Mouse (Mus musculus): Measurements from ENCODE around the gene Shkbp1. TPM values are rescaled to one million over a fixed set of nuclear protein-coding genes. Genes with fewer than 3 reads are reported as not detected.

The Shkbp1 gene
- polyA plus RNA-seq, 1 experiment from 2014 or later, result 39.8 TPM

DNA sequence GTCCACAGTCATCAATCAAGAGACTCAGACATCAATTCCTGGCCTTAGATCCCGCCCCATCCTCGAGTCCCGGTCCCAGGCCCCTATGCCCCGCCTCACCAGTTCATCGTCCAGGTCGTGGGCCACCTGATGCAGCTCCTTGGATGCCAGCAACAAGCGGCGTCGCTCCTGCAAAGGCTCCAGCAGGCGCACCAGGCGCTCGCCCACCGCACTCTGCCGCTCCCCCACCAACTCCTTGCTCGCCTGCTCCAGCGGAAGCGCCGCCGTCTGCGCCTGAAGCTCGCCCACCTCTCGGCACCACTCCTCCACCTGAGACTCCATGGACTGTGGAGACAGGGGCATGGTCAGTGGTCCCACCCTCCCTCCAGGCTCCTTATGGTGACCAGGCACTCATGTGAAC, 19.5 kb upstream of the Shkbp1 start:
- H3K4me3 ChIP-seq (ENCODE audit: low read depth, low read length), result no peak overlapping the region
- peaks cover 84% of the 10 kb centered on the region for H3K27me3 ChIP-seq (replicated peaks; ENCODE audit: control insufficient read depth, insufficient read depth, low read length)
- ATAC-seq (replicated peaks; ENCODE audit: low FRiP score, low TSS enrichment, low read depth), result no peak
- no peak overlapping the region for H3K27ac ChIP-seq (ENCODE audit: low read depth)
- H3K9me3 ChIP-seq (ENCODE audit: control insufficient read depth, low read length), result no peaks in the 10 kb centered on the region
- no peak overlapping the region for H3K4me2 ChIP-seq (ENCODE audit: low read length)
- no peaks in the 10 kb centered on the region for H3K36me3 ChIP-seq (ENCODE audit: control insufficient read depth, insufficient read depth, low read length)
- 1% methylated on average over 22 of the region's 22 CpGs for WGBS
- no peak for DNase-seq (ENCODE audit: low spot score)
- H3K4me1 ChIP-seq (replicated peaks; ENCODE audit: control insufficient read depth, insufficient read depth, low read length), result no peaks in the 10 kb centered on the region
- no peak overlapping the region for H3K9ac ChIP-seq (ENCODE audit: low read length)

DNA sequence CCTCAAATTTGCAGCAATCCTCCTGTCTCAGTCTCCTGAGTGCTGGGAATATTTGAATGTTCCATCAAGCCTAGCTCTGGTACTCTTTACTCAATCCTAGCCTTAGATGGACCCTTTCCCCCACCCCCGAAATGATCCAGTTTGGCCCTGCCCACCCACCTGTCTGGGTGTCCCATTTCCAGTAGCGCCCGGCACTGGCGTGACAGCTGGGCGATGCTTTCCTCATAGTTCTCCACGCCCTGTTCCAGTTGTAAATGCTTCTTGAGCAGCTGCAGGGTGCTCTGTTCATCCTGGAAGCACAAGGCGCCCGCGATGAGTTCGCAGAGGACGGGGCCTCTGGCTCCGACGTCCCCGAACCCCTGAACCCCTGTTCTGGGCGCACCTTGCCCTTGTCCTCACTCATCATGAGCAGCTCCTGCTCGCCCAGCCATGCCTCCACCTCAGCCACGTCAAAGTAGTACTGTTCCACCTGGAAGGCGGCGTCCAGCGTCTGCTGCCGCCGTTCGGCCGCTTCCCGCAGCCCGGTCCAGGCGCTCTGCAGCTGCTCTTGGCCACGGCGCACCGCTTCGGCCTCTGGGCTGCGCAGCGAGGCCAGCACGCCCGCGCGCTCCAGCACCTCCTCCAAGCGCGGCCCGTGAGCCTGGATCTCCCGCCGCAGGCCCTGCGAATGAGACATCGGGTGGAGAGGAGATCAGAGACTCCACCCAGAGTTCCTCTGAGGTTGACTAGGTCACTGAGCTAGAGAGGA, 16.1 kb upstream of the Shkbp1 start:
- WGBS, result 5% methylated on average over 44 of the region's 44 CpGs
- H3K27me3 ChIP-seq (replicated peaks; ENCODE audit: control insufficient read depth, insufficient read depth, low read length), result peaks cover 97% of the 10 kb centered on the region
- H3K4me1 ChIP-seq (replicated peaks; ENCODE audit: control insufficient read depth, insufficient read depth, low read length), result no peaks in the 10 kb centered on the region; the same call in 1 of the 2 replicates
- H3K4me3 ChIP-seq (ENCODE audit: low read depth, low read length), result peak overlapping the region; percentile 1; the same call in 1 of the 2 replicates
- no peak overlapping the region for H3K27ac ChIP-seq (ENCODE audit: low read depth)
- no peak for DNase-seq (ENCODE audit: low spot score)
- no peak overlapping the region for H3K9ac ChIP-seq (ENCODE audit: low read length)
- no peaks in the 10 kb centered on the region for H3K36me3 ChIP-seq (ENCODE audit: control insufficient read depth, insufficient read depth, low read length)
- peak overlapping the region; percentile 30 for H3K4me2 ChIP-seq (ENCODE audit: low read length)
- no peak for ATAC-seq (replicated peaks; ENCODE audit: low FRiP score, low TSS enrichment, low read depth)
- no peaks in the 10 kb centered on the region for H3K9me3 ChIP-seq (ENCODE audit: control insufficient read depth, low read length)

GRCm38 (mm10) chr7:27369111-27369510, 13.3 kb upstream of the Shkbp1 start:
- no peak for DNase-seq (ENCODE audit: low spot score)
- H3K9me3 ChIP-seq (ENCODE audit: control insufficient read depth, low read length), result no peaks in the 10 kb centered on the region

GRCm38 (mm10) chr7:27367976-27368375, 12.2 kb upstream of the Shkbp1 start:
- peak overlapping the region; percentile 33 for H3K4me2 ChIP-seq (ENCODE audit: low read length)
- DNase-seq (ENCODE audit: low spot score), result no peak
- 0 out of 2 replicates have a peak overlapping the region, but pooled peaks have one; percentile 8 for H3K4me3 ChIP-seq (ENCODE audit: low read depth, low read length)
- no peak overlapping the region for H3K27ac ChIP-seq (ENCODE audit: low read depth)
- no peaks in the 10 kb centered on the region for H3K36me3 ChIP-seq (ENCODE audit: control insufficient read depth, insufficient read depth, low read length)
- peaks cover 100% of the 10 kb centered on the region for H3K27me3 ChIP-seq (replicated peaks; ENCODE audit: control insufficient read depth, insufficient read depth, low read length)
- ATAC-seq (replicated peaks; ENCODE audit: low FRiP score, low TSS enrichment, low read depth), result peak; percentile 34; the same call in 1 of the 2 replicates
- no peak overlapping the region for H3K9ac ChIP-seq (ENCODE audit: low read length)
- WGBS, result 15% methylated on average over 11 of the region's 11 CpGs
- peaks cover 4% of the 10 kb centered on the region; the same call in 1 of the 2 replicates for H3K4me1 ChIP-seq (replicated peaks; ENCODE audit: control insufficient read depth, insufficient read depth, low read length)
- no peaks in the 10 kb centered on the region for H3K9me3 ChIP-seq (ENCODE audit: control insufficient read depth, low read length)

More at GRCm38 (mm10) chr7:27369111-27369510, 13.3 kb upstream of the Shkbp1 start:
- Histone ChIP-seq H3K27ac (ENCODE audit: low read depth) (no peak overlapping the region), H3K4me3 (ENCODE audit: low read depth, low read length) (no peak overlapping the region), H3K4me2 (ENCODE audit: low read length) (no peak overlapping the region), H3K27me3 (replicated peaks; ENCODE audit: control insufficient read depth, insufficient read depth, low read length) (peaks cover 100% of the 10 kb centered on the region), H3K4me1 (replicated peaks; ENCODE audit: control insufficient read depth, insufficient read depth, low read length) (peaks cover 4% of the 10 kb centered on the region; the same call in 1 of the 2 replicates), H3K9ac (ENCODE audit: low read length) (no peak overlapping the region), H3K36me3 (ENCODE audit: control insufficient read depth, insufficient read depth, low read length) (no peaks in the 10 kb centered on the region)
- ATAC-seq (replicated peaks; ENCODE audit: low FRiP score, low TSS enrichment, low read depth), result no peak
- whole genome bisulfite sequencing, result 84% methylated on average over 19 of the region's 19 CpGs

- Histone ChIP-seq H3K4me1 (replicated peaks; ENCODE audit: control insufficient read depth, insufficient read depth, low read length) (peaks cover 4% of the 10 kb centered on the region; the same call in 1 of the 2 replicates), H3K4me3 (ENCODE audit: low read depth, low read length) (no peak overlapping the region), H3K27ac (ENCODE audit: low read depth) (no peak overlapping the region), H3K27me3 (replicated peaks; ENCODE audit: control insufficient read depth, insufficient read depth, low read length) (peaks cover 82% of the 10 kb centered on the region), H3K36me3 (ENCODE audit: control insufficient read depth, insufficient read depth, low read length) (no peaks in the 10 kb centered on the region), H3K4me2 (ENCODE audit: low read length) (no peak overlapping the region), H3K9me3 (ENCODE audit: control insufficient read depth, low read length) (no peaks in the 10 kb centered on the region), H3K9ac (ENCODE audit: low read length) (no peak overlapping the region)
- 40% methylated on average over 21 of the region's 21 CpGs for WGBS
- no peak for DNase-seq (ENCODE audit: low spot score)
- no peak for ATAC-seq (replicated peaks; ENCODE audit: low FRiP score, low TSS enrichment, low read depth)
These were observed 10.4 kb upstream of the Shkbp1 start for GRCm38 (mm10) chr7:27366082-27366844.

- Histone ChIP-seq H3K9me3 (ENCODE audit: control insufficient read depth, low read length) (no peaks in the 10 kb centered on the region), H3K27ac (ENCODE audit: low read depth) (no peak overlapping the region), H3K4me2 (ENCODE audit: low read length) (no peak overlapping the region), H3K9ac (ENCODE audit: low read length) (no peak overlapping the region), H3K4me3 (ENCODE audit: low read depth, low read length) (peak overlapping the region; percentile 17), H3K27me3 (replicated peaks; ENCODE audit: control insufficient read depth, insufficient read depth, low read length) (peaks cover 64% of the 10 kb centered on the region), H3K4me1 (replicated peaks; ENCODE audit: control insufficient read depth, insufficient read depth, low read length) (peaks cover 4% of the 10 kb centered on the region; the same call in 1 of the 2 replicates), H3K36me3 (ENCODE audit: control insufficient read depth, insufficient read depth, low read length) (no peaks in the 10 kb centered on the region)
- DNase-seq (ENCODE audit: low spot score) (no peak), ATAC-seq (replicated peaks; ENCODE audit: low FRiP score, low TSS enrichment, low read depth) (no peak)
- 7% methylated on average over 29 of the region's 29 CpGs for WGBS
These were observed 8.6 kb upstream of the Shkbp1 start for GRCm38 (mm10) chr7:27364379-27364778.

DNA sequence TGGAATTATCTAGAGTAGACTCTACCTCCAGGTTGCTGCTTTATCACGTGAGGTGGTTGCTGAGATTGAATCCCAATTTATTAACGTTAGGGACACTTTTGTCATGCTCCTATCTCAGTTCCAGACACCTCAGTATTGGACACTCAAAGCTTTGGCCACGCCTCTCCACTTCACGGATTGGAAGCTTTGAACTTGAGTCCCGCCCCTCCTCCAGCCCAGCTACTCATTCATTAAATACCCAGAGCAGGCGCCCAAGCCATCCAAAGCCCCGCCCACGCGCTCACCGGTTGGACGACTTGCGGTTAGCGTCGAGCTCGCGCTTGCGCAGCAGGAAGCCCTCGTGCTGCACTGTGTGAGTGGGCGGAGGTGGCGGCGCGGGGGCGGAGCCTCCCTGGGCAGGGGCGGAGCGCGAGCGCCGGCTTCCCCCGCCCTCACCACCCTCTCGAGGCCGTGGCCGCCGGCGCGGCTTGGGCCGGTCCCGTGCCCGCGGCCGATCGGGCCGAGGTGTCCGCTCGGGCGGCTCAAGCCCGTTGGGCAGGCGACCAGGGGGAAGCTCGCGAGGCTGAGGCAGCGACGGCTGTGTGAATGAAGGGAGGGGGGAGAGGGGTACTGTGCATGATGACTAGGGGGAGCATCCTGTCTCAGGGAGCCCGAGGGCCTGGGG, 5.6 kb upstream of the Shkbp1 start:
- WGBS, result under 1% methylated on average over 52 of the region's 52 CpGs
- ATAC-seq (replicated peaks; ENCODE audit: low FRiP score, low TSS enrichment, low read depth) (peak; percentile 94), DNase-seq (ENCODE audit: low spot score) (peak; percentile 97)
- H3K9ac ChIP-seq (ENCODE audit: low read length), result peak overlapping the region; percentile 44
- H3K27ac ChIP-seq (ENCODE audit: low read depth), result no peak overlapping the region
- peak overlapping the region; percentile 45 for H3K4me3 ChIP-seq (ENCODE audit: low read depth, low read length)
- peak overlapping the region; percentile 76 for H3K4me2 ChIP-seq (ENCODE audit: low read length)
- no peaks in the 10 kb centered on the region for H3K9me3 ChIP-seq (ENCODE audit: control insufficient read depth, low read length)
- H3K4me1 ChIP-seq (replicated peaks; ENCODE audit: control insufficient read depth, insufficient read depth, low read length), result peaks cover 10% of the 10 kb centered on the region
- H3K36me3 ChIP-seq (ENCODE audit: control insufficient read depth, insufficient read depth, low read length), result no peaks in the 10 kb centered on the region
- peaks cover 34% of the 10 kb centered on the region for H3K27me3 ChIP-seq (replicated peaks; ENCODE audit: control insufficient read depth, insufficient read depth, low read length)

GRCm38 (mm10) chr7:27360749-27361148, 4.9 kb upstream of the Shkbp1 start:
- H3K27ac ChIP-seq (ENCODE audit: low read depth), result no peak overlapping the region
- WGBS, result 58% methylated on average over 6 of the region's 6 CpGs
- H3K4me2 ChIP-seq (ENCODE audit: low read length), result peak overlapping the region; percentile 76
- H3K9me3 ChIP-seq (ENCODE audit: control insufficient read depth, low read length), result no peaks in the 10 kb centered on the region
- ATAC-seq (replicated peaks; ENCODE audit: low FRiP score, low TSS enrichment, low read depth) (no peak), DNase-seq (ENCODE audit: low spot score) (no peak)
- H3K9ac ChIP-seq (ENCODE audit: low read length), result no peak overlapping the region
- no peak overlapping the region for H3K4me3 ChIP-seq (ENCODE audit: low read depth, low read length)
- H3K27me3 ChIP-seq (replicated peaks; ENCODE audit: control insufficient read depth, insufficient read depth, low read length), result peaks cover 27% of the 10 kb centered on the region
- no peaks in the 10 kb centered on the region for H3K36me3 ChIP-seq (ENCODE audit: control insufficient read depth, insufficient read depth, low read length)
- H3K4me1 ChIP-seq (replicated peaks; ENCODE audit: control insufficient read depth, insufficient read depth, low read length), result peaks cover 12% of the 10 kb centered on the region

Measured in intestine, embryonic 14.5 days (tissue).